Mouse (Mus musculus) left cerebral cortex, postnatal 25 days (tissue): Measurements from ENCODE around the gene Galnt2. TPM values are rescaled to one million over a fixed set of nuclear protein-coding genes. Genes with fewer than 3 reads are reported as not detected.
A peak's percentile ranks its signal among the peaks of the same experiment; 100 is the strongest.

Experiments used
- DNase-seq, 2 experiments: peaks; one replicate each; pipeline ENCODE4 v3.0.0; 2022; ENCODE audit warnings: low spot score in 2 of 2, mixed read lengths in 1 of 2
- intact Hi-C: fragments of 180-260 bp; cut with DNase I; formaldehyde crosslinking; loops from one replicate; pipeline ENCODE4 v1.15.1; 2025
- total RNA-seq, 2 experiments: library from RNA; stranded (reverse); gene quantifications; 2 replicates each; pipeline ENCODE4 v1.2.3; 2021

The Galnt2 gene
- total RNA-seq, 2 experiments from 2014 or later = 41.0 to 59.6 TPM

- intact Hi-C loops = no loop called here
- DNase-seq = no peak
Measured at GRCm38 (mm10) chr8:124264671-124265070, 33.5 kb downstream of the Galnt2 start.

- no peak for DNase-seq
- intact Hi-C loops = no loop called here
Measured at GRCm38 (mm10) chr8:124265130-124265529, 33.9 kb downstream of the Galnt2 start.

DNA sequence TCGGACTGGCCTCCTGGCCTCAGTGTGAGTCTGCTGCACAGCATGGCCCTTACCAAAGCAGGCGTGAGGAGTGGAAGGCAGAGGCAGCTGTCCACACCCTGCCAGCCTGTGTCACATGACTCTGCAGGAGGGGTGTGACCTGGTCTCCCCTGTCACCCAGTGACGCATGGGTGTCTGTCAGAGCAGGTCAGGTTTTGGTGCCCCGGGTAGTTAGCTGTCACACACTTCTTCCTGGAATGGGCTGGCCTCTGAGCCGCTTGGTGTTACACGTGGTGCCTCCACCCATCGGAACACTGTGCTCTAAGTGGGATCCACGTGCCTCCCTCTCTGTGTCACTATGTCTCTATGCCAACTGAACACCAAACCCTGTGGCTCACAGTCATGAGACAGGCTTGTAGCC lies 34.6 kb downstream of the Galnt2 start:
- intact Hi-C loops = no loop called here
- DNase-seq = no peak

DNA sequence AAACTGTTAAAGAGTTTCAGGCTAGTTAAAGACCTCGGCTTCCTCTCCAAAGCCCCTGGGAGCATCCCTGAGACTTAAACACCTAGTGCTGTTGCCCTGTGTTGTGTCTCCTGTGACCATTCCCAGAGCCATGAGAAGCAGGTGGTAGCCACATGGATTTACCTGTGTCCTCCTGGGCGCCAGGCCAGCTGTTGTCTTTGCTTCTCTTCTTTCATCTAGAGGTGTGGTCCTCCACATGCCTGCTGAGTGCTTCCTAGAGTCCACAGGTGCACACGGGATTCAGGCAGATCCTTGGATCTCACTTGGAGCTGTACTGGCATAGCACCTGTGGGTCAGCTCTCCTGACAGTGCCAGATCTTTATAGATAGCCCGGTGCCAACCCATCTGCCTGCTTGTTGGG lies 36.0 kb downstream of the Galnt2 start:
- DNase-seq = no peak
- intact Hi-C loops = no loop called here

GRCm38 (mm10) chr8:124270504-124270903 lies 39.3 kb downstream of the Galnt2 start:
- DNase-seq = no peak
- intact Hi-C loops = no loop called here

DNA sequence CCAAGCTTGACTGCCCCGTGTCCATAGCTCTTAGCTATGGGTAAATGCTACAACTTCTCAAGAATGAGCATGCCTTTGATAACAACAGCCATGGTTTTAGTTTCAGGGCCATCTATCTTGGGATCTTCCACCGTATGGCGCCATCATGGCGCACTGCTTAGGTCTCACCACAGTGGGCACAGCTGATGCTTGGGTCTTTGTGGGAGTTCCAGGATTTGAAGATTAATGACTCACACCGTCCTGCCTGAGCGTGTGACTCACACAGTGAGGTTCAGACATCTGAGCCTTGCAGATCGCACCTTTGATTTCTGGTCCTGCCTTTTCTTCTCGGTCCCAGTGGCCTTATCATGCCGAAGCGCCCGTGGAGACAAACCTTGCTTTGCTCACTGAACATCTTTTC lies 39.7 kb downstream of the Galnt2 start:
- intact Hi-C loops = no loop called here
- no peak for DNase-seq

DNA sequence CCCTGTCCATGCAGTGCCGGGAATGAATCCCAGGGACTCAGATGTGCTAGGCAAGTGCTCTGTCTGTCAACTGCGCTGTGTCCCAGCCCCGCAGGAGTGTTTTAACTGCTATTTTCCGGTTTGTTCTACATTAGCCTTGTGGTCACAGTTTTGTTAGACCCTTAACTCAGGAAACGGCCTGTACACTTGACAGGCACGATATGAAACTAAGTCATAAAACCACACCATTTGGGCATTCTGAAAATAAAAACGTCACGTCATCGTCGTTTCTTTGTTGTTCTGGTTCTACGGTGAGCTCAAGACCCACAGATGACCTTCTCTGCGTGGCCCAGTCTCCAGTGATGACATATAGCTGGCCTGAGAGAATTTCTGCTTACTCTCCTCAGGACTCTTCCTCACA lies 40.3 kb downstream of the Galnt2 start:
- intact Hi-C loops = no loop called here
- DNase-seq = no peak

DNA sequence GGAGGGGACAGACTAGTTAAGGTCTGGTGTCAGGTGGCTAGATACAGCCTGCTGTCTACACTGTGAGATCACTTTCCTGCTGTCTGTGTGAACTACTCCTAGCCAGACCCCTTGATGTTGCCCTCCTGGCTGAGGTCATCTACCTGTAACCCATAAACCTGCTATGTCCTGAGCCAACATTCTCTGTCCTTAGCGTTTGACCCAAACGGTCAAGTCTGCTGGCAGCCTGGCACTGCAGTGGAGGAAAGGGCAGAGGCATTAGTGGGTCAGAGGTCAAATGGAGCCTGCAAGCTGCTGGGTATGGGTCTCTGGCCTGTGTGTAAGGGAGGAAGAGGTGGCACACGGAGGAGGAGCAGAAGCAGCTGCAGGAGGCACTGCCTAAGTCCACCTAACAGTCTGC lies 41.6 kb downstream of the Galnt2 start:
- DNase-seq = no peak
- intact Hi-C loops = no loop called here

- no peak for DNase-seq
- intact Hi-C loops = no loop called here
Measured at GRCm38 (mm10) chr8:124273606-124274218, 42.5 kb downstream of the Galnt2 start.

- DNase-seq = peak in 1 of 2 experiments; percentile 50
- intact Hi-C loops = loop anchor here (5.0 kb wide), 1 partner anchor 42 kb away; the partner anchor contains the start of gene Galnt2
Measured at GRCm38 (mm10) chr8:124274441-124275120, 43.4 kb downstream of the Galnt2 start.

GRCm38 (mm10) chr8:124275377-124276071 lies 44.3 kb downstream of the Galnt2 start:
- intact Hi-C loops = loop anchor here (5.0 kb wide), 1 partner anchor 43 kb away; the partner anchor contains the start of gene Galnt2
- DNase-seq = peak in 1 of 2 experiments; percentile 75

- intact Hi-C loops = loop anchor here (5.0 kb wide), 1 partner anchor 46 kb away; the partner anchor contains the start of gene Galnt2
- DNase-seq = peak in 1 of 2 experiments; percentile 47
Measured at GRCm38 (mm10) chr8:124277951-124278910, 47.0 kb downstream of the Galnt2 start.

DNA sequence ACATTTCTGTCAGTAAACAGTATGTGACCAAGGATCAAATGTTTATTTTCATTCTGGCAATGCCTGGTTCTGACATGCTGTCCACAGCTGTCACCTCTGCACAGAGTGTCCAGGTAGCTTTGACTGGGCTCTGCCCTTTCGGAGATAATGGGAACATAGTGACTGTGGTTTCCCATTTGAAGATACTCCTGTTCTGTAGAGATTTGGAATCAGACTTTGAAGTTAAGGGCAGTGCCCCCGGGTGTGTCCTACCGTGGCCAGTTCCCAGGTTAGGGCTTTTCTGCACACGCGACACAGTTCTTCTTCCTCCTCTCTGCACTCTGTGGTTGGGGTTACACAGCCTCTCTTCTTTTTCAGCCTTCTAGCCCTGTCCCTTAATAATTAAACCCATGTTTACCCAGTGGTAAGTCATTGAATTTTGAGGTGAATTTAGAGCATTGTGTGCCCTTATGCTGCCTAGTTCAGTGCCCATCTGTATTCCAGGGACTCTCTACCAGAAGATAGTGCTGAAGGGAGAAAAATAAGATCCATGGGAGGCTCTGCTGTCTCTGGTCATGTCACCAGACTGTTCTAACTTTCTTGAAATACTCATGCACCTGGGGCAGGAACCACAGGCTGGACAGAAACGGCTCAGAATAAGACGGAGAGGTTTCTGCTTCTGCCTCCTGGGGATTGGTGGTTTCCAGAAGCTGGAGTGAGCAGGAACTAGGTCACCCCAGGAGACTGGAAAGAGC lies 47.9 kb downstream of the Galnt2 start:
- intact Hi-C loops = loop anchor here (5.0 kb wide), 1 partner anchor 47 kb away; the partner anchor contains the start of gene Galnt2
- no peak for DNase-seq

- intact Hi-C loops = loop anchor here (5.0 kb wide), 1 partner anchor 47 kb away; the partner anchor contains the start of gene Galnt2
- no peak for DNase-seq
Measured at GRCm38 (mm10) chr8:124279690-124279985, 48.4 kb downstream of the Galnt2 start.

GRCm38 (mm10) chr8:124281700-124282541 lies 50.7 kb downstream of the Galnt2 start:
- intact Hi-C loops = no loop called here
- no peak for DNase-seq

- no peak for DNase-seq
- intact Hi-C loops = no loop called here
Measured at GRCm38 (mm10) chr8:124282878-124283630, 51.9 kb downstream of the Galnt2 start.

DNA sequence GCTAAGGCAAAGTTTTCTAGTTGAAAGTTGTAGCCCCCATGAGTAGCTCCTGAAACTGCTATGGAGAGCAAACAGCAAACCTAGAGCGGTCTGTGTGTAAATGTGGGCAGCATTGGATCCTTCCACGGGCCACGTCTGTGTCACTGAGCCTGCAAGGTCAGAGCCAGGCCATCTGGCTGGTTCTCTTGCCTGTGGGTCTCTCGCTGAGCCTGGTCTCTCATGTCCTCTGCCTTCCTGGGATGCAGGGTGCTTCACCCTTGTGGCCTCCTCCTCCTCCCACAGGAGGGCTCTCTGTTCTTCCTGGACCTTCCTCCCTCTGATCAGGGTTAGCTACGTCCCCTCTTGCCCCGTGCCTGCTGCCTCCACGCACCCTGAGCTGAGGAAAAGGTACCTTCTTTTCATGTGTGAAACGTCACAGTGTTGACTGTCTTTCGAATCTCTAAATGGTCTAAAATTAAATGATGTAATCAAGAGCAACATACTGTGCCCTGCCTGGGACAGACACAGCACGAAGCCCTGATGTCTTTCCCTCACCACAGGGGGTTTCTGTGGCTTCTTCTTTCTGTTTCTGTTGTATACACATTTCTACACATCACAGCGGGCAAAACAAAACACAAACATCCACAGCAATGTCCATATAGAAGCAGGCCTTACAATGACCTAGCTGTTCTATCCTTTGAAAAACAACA lies 52.6 kb downstream of the Galnt2 start:
- no peak for DNase-seq
- intact Hi-C loops = no loop called here
